Mouse (Mus musculus): ENCODE measurements around the gene Ceacam11. TPM values are rescaled to one million over a fixed set of nuclear protein-coding genes. Genes with fewer than 3 reads are reported as not detected.
"Not testable (repeated sequence)": the region's sequence is repeated elsewhere in the genome, so short reads cannot be mapped to it uniquely, and the experiment has no call there.

Gene Ceacam11
- polyA plus RNA-seq (2015; fragmentation: Nextera tagmentation; extraction: Ambion mirVana), result not detected in 2 replicates

GRCm38 (mm10) chr7:17971824-17972223, at the start of gene Ceacam11:
Gene Ceacam11 (plus strand): TSS chr7:17972124.
- DNase-seq (ENCODE audit: low spot score), result no peak
- H3K9ac ChIP-seq (ENCODE audit: low read length), result no peak within 1 kb of the TSS
- H3K27ac ChIP-seq (replicated peaks), result no peak within 1 kb of the TSS
- H3K4me3 ChIP-seq (ENCODE audit: low read depth, low read length), result no peak within 1 kb of the TSS
- H3K36me3 ChIP-seq (ENCODE audit: control insufficient read depth, insufficient read depth, low read length), result no peaks in the 10 kb centered on the region
- H3K9me3 ChIP-seq (ENCODE audit: control insufficient read depth, low read length), result no peaks in the 10 kb centered on the region
- no peak within 1 kb of the TSS for H3K4me2 ChIP-seq (replicated peaks; ENCODE audit: low read depth)
- no peak for TF ChIP-seq CTCF (IDR thresholded peaks at IDR 0.05; ENCODE audit: low read depth)
- no peak for TF ChIP-seq EP300 (optimal IDR thresholded peaks at IDR 0.05)
- no peaks in the 10 kb centered on the region for H3K27me3 ChIP-seq (ENCODE audit: control insufficient read depth, insufficient read depth, low read length)
- WGBS, result 68% methylated on average over 4 of the region's 4 CpGs
- ATAC-seq (ENCODE audit: low FRiP score, low TSS enrichment), result no peak
- H3K4me1 ChIP-seq (replicated peaks; ENCODE audit: control insufficient read depth, insufficient read depth), result no peaks in the 10 kb centered on the region

GRCm38 (mm10) chr7:18001131-18001530, 29.2 kb downstream of the Ceacam11 start:
- not testable (repeated sequence) for H3K9me3 ChIP-seq (ENCODE audit: control insufficient read depth, low read length); ATAC-seq (ENCODE audit: low FRiP score, low TSS enrichment); H3K27me3 ChIP-seq (ENCODE audit: control insufficient read depth, insufficient read depth, low read length); H3K9ac ChIP-seq (ENCODE audit: low read length); H3K27ac ChIP-seq (replicated peaks); H3K4me2 ChIP-seq (replicated peaks; ENCODE audit: low read depth); H3K4me1 ChIP-seq (replicated peaks; ENCODE audit: control insufficient read depth, insufficient read depth); H3K36me3 ChIP-seq (ENCODE audit: control insufficient read depth, insufficient read depth, low read length); DNase-seq (ENCODE audit: low spot score); H3K4me3 ChIP-seq (ENCODE audit: low read depth, low read length)
- 96% methylated on average over 1 of the region's 1 CpGs for WGBS

GRCm38 (mm10) chr7:18009589-18009988, 37.7 kb downstream of the Ceacam11 start, which contains the start of gene Ceacam13:
Gene Ceacam13 (plus strand): TSS chr7:18009889.
- H3K4me2 ChIP-seq (replicated peaks; ENCODE audit: low read depth), result no peak within 1 kb of the TSS
- no peaks in the 10 kb centered on the region for H3K36me3 ChIP-seq (ENCODE audit: control insufficient read depth, insufficient read depth, low read length)
- DNase-seq (ENCODE audit: low spot score) (no peak), ATAC-seq (ENCODE audit: low FRiP score, low TSS enrichment) (no peak)
- 62% methylated on average over 4 of the region's 4 CpGs for WGBS
- H3K27ac ChIP-seq (replicated peaks), result no peak within 1 kb of the TSS
- no peak for TF ChIP-seq EP300 (optimal IDR thresholded peaks at IDR 0.05)
- TF ChIP-seq CTCF (IDR thresholded peaks at IDR 0.05; ENCODE audit: low read depth), result no peak
- H3K4me1 ChIP-seq (replicated peaks; ENCODE audit: control insufficient read depth, insufficient read depth), result no peaks in the 10 kb centered on the region
- no peak within 1 kb of the TSS for H3K9ac ChIP-seq (ENCODE audit: low read length)
- no peaks in the 10 kb centered on the region for H3K9me3 ChIP-seq (ENCODE audit: control insufficient read depth, low read length)
- H3K4me3 ChIP-seq (ENCODE audit: low read depth, low read length), result no peak within 1 kb of the TSS
- no peaks in the 10 kb centered on the region for H3K27me3 ChIP-seq (ENCODE audit: control insufficient read depth, insufficient read depth, low read length)

Small RNA genes lying within 50 kb of the gene (microRNA-seq; reads per million reads assigned to microRNA genes)
- not detected for gene Gm22414

Other genes with a start within 250 kb of the Ceacam11 start
- not detected in 2 replicates for gene Ceacam14, start 159.5 kb upstream of the Ceacam11 start, polyA plus RNA-seq (2015; fragmentation: Nextera tagmentation; extraction: Ambion mirVana)
- gene Gm5155, start 100.4 kb upstream of the Ceacam11 start, polyA plus RNA-seq (2015; fragmentation: Nextera tagmentation; extraction: Ambion mirVana), result not detected in 2 replicates
- gene Ceacam13, start 37.8 kb downstream of the Ceacam11 start, polyA plus RNA-seq (2015; fragmentation: Nextera tagmentation; extraction: Ambion mirVana), result not detected in 2 replicates
- 0.06 and 0.12 TPM in 2 replicates for gene Ceacam12, start 93.8 kb downstream of the Ceacam11 start, polyA plus RNA-seq (2015; fragmentation: Nextera tagmentation; extraction: Ambion mirVana)
- gene Igfl3, start 204.4 kb downstream of the Ceacam11 start, polyA plus RNA-seq (2015; fragmentation: Nextera tagmentation; extraction: Ambion mirVana), result not detected in 2 replicates